Mouse (Mus musculus) retina, embryonic 14.5 days (tissue): ENCODE data around the gene Ptov1.

Experiments
- DNase-seq: peaks from one replicate; pipeline ENCODE4 v3.0.0-alpha.2; 2015; ENCODE audit warnings: low spot score

Ptov1 gene

DNA sequence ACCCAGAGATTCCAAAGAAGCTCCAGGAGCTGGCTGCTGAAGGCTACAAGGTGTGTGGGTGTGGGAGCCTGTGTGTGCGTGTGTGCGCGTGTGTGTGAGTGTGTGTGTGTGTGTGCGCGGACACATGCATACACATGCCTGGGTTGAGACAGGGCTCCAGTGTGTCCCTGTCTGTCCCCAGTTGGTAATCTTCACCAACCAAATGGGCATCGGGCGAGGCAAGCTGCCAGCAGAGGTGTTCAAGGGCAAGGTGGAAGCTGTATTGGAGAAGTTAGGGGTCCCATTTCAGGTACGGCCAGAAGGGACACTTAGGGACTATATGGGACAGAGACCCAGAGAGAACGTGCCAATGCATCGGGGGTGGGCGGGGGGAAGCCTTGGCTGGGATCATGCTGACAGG is 9.7 kb downstream of the Ptov1 start:
- no peak for DNase-seq

DNA sequence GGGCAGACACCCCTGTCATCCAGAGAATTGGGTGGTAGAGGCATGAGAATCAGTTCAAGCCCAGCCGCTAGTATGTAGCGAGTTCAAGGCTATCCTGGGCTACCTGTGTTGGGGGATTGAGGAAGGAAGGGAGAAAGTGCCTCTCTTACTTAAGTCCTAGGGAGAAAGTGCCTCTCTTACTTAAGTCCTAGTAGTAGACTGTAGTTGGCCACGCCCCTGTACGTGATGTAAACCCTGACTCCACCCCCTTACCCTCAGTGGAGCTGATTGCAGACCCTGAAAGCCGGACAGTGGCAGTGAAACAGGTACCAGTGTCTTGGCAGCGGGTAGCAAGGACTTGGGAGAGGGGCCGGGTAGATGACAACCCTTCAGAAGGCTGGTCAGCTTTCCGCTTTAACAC is 11.7 kb downstream of the Ptov1 start:
- no peak for DNase-seq

DNA sequence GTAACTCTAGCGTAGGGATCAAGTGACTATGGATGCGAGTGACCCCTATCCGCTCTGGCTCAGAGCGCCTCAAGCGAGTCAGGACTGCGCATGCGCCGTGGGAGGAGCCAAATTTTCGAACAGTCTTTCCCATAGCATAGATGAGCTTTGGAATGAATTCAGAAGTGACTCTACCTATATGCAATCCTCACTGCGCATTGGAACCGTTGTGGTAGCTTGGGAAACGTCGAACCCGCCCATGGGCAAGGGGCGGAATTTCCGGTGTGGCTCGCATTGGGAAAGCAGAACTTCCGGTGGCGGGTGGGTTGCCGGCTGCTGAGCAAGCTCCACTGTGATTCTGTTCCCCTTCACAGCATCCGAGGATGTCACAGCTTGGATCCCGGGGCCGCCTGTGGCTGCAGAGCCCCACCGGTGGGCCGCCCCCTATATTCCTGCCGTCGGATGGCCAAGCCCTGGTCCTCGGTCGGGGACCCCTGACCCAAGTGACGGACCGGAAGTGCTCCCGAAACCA is 12.5 kb downstream of the Ptov1 start, which contains the start of gene Pnkp:
Gene Pnkp, plus strand, starts transcription at position 98 of the 511 bp plus-strand sequence.
- peak; percentile 88 for DNase-seq

DNA sequence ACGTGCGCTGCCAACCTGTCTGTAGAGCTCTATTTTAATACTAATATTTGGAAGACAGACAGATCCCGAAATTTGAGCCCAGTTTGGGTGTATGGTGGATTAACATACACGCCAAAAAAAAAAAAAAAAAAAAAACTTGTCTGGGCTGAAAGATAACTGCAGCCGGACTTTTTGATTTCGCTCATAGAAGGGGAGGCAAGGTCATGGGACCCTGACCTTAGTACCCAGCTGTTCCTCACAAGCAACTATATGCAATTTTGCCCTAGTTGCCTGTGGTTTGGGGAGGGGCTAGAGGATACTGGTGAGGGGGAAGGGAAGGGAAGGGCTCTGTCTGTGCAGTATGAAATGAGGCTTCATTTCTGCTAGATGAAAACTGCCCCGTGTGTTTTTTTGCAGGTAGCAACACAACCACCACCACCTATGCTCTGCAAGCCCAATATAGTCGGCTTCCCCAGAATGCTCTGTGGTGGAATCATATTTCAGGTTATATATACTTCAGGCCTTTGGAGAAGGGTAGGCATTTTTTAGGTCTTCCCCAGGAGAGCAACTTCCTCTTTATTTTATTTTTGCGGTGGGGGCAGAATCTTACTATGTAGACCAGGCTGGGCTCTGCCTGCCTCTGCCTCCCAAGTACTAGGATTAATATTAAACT is 13.2 kb downstream of the Ptov1 start:
- DNase-seq, result no peak

DNA sequence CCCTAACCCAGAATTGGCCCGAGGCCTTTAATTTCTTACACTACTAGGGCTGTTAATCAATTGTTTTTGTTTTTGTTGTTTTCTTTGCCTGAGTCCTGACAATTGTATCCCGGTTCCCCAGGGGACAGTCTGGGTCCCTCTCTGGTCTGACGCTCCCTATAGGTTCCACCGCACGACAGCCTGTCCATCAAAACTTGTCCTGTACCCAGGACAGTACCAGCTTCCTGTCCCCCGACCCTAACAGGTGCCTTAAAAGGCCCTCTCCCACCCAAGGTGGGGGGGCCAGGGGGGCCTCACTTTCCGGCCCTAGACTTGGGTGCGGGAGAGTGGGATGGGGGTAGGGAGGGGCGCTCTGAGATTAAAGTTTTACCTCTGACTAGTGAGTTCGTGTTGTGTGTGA is 14.6 kb downstream of the Ptov1 start:
- DNase-seq, result no peak

DNA sequence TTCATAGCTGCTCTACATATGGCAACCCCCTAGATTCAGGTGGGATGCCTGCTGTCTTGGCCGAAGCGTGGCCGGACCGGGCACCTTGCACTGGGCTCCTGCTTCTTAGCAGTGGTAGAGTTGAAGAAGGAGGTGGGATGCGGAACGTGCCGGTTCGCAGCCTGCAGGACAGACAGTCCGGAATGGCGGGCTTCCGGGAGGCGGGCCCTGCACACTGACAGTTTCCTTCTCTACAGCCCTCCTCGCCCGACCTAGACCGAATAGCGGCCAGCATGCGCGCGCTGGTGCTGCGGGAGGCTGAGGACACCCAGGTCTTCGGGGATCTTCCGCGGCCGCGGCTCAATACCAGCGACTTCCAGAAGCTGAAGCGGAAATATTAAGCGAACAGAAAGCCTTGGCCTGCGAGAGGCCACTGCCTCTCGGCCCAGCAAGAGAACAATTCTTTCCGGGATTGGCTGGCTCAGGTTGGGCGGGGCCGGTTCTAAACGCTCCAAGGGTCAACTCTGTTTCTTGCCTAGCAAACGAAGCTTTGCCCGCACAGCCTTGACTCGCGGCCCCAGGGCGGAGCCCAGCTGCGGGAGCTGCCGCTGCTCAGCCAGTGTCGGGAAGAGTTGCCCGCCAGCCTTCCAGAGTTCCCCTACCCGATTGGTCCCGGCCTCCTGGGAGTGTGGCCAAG is 15.1 kb downstream of the Ptov1 start:
- DNase-seq, result peak; percentile 78

DNA sequence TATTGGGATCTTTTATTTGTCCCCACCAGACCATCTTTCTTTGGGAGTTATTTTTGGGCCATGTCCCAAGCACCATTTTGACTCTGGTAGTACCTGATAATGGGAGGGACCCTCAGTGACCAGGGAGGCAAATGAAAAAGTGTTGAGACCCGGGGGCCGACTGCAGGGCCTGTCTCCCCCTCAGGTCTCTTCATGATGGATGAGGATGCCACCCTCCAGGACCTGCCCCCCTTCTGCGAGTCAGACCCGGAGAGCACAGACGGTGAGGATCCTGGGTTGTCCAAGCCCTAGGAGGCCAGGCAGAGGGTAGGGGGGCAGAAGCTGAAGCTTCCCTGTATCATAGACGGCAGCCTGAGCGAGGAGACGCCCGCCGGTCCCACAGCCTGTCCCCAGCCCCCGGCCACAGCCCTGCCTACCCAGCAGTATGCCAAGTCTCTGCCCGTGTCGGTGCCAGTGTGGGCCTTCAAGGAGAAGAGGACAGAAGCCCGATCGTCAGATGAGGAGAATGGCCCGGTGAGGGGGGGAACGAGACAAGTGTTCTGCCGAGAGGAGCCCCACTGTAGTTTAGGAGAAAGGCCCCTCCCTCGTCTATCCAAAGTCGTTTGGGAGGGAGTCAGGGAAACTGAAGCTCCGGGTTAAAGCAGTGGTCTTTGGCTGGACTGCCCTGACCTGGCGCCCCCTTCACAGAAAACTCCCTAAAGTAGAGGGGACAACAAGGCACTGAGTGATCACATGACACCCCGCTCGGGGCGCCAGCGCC is 15.8 kb downstream of the Ptov1 start:
- no peak for DNase-seq

DNA sequence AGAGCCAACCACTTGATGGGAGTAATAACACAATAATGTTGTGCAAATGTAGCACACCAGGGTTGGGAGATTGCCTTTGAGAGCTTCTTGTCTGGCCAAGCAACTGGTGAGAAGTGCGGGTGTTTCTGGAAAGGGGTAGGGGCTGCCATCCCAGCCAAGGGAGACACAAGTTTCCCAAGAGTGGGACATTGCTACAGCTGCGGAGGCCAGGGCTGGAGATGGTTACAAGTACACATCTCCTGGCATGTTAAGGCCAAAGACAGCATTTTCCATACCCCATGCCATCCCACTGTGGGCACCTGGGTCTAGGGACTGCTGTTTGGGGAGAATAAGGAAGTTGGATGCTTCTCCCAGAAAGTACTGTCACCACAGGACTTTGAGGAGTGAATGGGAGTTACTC is 16.5 kb downstream of the Ptov1 start:
- DNase-seq, result no peak

DNA sequence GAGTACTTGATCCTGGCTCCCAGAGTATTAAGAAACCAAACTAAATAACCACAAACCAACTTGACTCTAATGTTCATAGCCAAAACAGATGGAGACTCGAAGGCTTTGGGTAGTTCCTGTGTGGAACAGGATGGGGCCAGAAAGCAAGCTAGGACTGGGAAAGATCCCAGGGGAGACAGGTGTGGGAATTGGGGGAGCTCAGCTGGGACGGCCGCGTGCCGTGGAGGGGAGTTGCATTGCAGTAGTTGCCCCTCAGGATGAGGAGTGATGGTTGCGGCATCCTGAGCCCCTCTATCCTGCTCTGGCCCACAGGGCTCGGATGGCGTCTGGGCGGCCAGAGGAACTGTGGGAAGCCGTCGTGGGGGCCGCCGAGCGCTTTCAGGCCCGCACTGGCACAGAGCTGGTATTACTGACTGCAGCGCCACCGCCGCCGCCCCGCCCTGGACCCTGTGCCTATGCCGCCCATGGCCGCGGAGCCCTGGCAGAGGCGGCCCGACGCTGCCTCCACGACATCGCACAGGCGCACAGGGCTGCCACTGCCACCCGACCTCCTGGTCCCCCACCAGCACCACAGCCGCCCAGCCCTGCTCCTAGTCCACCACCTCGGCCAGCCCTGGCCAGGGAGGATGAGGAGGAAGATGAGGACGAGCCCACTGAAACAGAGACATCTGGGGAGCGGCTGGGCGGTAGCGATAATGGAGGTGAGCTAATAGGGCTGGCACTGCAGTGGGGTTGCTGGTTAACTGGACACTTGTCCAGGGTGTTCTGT is 17.1 kb downstream of the Ptov1 start:
- DNase-seq, result no peak

DNA sequence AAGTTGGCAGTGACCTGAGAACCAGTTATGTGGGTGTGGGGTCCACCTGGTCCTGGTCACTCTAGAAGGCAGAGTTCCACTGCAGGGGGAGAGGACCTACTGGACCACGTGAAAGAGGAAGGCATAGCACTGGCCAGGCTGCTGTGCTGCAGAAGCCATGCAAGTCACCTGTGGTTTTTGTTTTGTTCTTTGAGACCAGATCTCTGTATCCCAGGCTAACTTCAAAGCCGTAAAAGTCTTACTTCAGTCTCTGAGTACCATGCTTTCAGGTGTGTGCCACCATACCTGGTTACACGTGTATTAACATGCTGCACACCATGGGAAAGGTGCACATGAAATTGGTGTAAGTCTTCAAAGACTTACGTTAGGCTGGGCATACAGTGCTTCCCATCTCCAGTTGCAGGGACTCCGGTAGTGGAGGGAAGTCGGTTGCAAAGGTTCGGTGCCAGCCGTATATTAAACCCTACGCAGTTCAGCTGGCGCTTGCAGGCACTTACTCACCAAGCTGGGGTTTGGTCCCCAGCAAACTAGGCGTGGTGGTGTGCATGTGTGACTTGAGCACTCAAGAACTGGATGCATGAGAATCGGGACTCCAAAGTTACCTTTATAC is 17.9 kb downstream of the Ptov1 start:
- DNase-seq, result no peak

DNA sequence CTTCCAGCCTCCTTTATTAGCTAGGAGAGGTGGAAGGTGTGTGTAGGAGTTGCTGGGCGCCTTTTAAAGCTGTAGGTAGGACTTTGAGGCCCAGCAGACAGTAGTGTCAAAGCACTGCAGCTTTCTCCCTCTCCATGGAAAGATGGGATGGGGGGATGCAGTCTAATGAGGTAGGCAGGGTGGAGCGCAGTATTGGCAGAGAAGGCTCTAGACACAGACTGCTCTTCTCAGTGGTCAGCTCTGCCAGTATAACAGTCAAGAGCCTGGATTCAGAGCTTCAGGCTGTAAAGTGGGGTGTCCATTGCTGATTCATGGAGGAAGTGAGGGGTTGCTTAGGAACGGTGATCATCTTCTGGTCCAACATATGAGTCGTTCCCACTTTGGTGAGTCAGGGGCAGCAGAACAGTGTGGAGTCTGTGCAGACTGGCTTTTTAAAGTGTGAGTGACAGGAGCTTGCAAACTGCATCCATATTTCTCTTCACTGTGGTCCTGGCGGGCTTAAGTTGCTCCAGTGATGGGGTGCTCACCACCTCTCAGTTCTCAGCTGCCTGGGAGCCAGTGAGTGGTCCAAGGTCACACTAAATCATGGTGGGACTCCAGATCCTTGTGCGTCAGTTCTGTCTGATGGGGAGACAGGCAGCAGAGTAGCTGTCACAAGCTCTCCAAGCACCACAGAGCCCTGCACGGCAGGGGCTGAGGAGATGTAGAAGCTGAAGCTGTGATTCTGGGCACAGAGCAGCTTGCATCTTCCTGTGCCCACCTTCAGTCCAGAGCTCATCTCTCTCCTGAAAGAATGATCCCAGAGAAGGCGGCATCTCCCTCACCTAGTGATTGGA is 18.6 kb downstream of the Ptov1 start:
- DNase-seq, result no peak

DNA sequence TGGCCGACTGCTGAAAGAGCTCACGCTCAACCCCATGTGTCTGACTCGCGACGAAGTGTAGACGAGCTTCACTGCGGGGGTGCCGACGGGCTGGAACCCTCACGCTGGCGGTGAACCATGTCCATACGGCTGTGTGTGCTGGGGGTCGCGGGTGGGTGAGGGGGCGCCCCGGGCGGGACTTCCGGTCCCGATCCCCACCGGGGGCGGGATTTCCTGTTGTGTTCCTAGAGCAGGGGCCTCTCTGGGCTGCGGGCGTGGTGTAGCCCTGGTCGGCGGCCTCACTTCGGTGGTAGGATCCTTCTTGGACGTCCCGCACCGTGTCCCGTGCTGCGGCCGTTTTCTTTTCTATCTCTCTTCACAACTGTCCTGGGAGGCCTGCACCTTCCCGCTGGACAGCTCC is 19.4 kb downstream of the Ptov1 start:
- DNase-seq, result peak; percentile 83

DNA sequence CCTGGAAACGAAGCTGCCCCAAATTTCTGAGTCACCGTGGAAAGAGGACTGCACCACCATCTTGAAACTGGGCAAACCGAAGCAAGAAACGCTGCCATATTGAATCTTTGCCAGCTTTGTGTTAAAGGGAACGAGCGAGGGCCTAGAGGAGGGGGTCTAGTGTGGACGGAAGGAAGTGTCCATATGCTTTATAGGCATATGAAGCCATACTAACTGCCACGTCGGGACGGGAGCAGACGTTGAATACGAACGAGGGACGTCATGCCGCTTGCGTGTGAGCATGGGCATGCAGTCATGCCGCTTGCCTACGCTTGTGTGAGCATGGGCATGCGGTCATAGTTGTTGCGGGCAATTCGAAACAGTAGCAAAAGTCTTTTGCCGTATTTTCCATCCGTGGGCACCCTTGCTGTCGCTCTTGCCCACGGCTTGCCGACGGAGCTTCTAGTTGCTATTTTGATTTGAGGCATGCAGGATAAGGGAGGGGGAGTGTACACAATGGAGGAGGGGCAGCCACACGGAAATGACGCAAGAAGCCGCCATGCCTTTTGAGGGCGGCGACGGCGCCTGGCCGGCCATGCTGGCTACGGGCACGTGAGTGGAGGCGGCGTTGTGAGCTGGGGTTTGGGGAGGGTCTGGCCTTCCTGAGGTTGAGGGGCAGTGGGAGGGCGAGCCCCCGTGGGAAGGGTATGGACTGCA is 20.0 kb downstream of the Ptov1 start:
- DNase-seq, result peak; percentile 89

DNA sequence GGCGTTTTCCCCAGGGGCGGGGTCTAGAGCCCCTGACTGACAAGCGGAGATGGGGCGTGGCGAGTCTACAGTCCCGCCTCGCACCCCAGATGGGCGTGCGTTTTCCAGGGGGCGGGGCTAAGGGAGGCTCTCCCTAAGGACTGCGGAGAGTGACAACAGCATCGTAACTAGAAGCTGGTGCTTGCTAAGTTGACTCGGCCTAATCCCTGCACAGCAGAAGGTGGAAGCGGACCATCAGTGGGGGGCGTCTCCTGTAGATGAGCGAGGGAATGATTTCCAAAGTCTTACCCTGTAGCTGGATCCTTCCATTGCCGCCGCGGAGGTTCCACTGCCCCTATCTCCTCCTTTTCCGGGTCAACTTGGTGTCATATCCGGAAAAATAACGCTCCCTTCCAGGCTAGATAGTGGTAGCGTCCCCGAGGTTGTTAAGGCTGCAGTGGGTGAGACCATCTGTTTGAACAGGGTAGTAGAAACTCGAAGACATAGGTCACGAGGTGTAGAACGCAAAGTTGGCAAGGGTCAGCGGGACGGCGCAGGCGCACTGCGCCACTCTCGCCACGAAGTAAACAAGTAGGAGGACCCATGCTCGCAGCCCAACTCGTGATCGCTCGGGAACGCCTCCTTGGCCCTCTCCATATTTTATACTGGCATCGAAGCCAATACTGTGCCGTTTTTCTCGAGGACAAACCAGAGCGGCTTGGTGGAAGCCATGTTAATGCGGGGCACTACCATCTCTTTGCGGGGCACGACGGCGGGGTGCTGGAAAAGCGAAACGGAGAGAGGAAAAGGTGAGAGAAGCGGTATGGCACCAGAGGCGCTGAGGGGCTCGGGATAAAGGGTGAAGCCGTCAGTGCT is 20.8 kb downstream of the Ptov1 start, which contains the start of the genes Akt1s1 and Tbc1d17:
Gene Akt1s1, plus strand, starts transcription at position 431 of the 855 bp plus-strand sequence.
Gene Tbc1d17, minus strand, starts transcription at position 519 of the 855 bp plus-strand sequence.
- DNase-seq, result peak; percentile 98

DNA sequence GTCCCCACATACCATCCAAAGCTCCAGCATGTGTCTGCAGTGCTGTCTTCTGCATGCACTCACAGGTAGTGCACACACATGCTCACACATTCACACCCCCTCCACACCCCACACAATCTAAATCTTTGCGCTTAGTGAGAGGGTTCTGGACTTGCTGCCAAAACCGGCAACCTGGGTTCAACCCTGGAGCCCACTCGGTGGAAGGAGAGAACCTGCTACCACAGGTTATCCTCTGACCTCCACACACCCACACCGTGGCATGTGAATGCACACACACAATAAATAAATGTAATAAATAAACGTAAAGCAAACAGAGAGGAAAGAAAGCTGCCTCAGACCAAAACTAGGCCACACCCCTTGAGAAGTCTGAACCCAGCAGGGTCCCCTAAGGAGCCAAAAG is 21.8 kb downstream of the Ptov1 start:
- no peak for DNase-seq

DNA sequence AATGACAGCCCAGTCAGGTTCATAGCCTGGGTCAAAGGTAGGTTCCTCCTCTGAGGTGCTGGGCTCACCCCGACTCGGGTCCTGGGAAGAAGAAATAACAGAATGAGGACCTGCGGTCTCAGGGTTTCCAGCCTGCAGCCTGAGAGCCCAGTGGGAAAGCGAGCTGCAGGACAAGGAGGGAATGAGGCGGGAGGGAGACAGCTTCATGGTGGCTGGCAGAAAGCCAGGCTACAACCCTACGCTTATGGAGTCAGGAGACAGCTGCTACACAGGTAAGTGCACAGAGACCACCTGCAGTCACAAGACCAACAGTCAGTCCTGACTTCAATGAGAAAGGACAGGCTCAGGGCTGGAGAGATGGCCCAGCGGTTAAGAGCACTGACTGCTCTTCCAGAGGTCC is 22.8 kb downstream of the Ptov1 start:
- no peak for DNase-seq

DNA sequence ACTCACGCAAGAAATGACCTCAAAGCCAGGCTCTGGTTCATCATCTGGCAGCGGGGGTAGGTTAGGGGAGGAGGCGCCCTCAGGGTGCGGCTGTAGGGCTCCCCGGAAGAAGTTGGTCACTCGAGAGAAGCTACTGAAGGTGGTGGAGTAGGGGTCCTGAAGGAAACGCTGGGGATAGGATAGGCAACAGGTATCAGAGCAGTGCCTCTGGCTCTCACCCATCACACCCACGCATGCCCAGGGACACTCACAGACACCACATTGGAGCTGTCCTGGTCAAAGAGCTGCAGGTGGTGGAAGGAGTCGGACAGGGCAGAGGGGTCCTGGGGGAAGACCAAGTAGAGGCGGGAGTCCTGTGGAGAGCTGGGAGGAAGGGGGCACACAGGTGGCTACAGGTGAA is 24.6 kb downstream of the Ptov1 start:
- no peak for DNase-seq

DNA sequence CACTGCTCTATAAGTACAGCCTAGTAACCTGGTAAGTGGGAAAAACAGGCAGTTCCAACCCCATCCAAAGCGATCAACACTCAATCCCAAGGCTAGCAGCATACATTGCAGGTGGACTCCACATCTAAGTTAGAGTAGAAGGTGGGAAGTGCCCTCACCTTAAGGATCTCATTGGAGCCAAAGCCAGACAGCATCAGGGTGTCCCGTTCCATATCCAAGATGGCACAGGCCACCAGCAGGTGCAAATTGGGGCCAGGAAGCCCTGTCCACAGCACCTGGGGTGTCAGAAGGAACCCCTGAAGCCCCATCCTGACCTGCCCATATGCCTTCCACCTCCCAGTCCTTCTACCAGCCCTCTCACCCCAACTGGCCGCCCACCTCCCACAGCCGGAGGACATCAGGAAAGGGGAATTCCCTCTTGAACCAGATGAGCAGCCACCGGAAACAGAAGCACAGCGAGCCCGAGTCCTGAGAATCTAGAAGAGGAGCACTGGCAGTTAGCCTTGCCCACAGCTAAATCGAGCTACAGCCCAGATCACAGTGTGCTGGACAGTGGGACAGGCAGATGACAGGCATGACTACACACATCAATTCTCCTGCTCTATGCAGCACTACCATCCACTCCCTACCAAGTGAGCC is 27.6 kb downstream of the Ptov1 start:
- DNase-seq, result no peak

DNA sequence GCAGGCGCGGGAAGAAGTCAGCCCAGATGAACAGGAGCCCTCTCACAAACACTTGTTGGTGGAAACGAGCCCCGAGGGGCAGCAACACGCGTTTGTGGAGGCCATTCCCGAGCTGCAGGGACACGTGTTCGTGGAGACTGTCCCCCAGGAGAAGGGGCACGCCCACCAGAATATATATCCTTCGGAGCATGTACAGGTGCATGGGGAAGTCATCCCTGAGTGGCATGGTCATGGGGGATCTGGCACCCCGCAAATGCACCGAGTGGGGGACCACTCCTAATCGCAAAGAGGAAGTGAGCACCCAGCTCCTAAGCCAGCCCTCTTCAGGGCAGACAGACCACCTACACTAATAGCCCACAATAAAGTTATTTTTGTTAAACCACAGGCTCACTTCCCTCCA is 29.2 kb downstream of the Ptov1 start:
- no peak for DNase-seq
